Mouse (Mus musculus) bone marrow macrophage, adult 2 months (primary cell): ENCODE measurements around the gene Fgg. TPM values are rescaled to one million over a fixed set of nuclear protein-coding genes. Genes with fewer than 3 reads are reported as not detected.

ENCODE experiments used
- H3K27ac ChIP-seq: 2 replicates; pipeline ENCODE4 v1.5.1; 2012; ENCODE audit warnings: low read depth, low read length; ENCODE audit not compliant: insufficient read depth
- H3K4me1 ChIP-seq: 2 replicates; pipeline ENCODE4 v1.6.1; 2012; ENCODE audit warnings: low read length; ENCODE audit not compliant: control insufficient read depth, insufficient read depth
- H3K4me3 ChIP-seq: 2 replicates; pipeline ENCODE4 v1.5.1; 2012; ENCODE audit warnings: mild to moderate bottlenecking, low read length, moderate library complexity; ENCODE audit not compliant: insufficient read depth
- CTCF ChIP-seq: IDR thresholded peaks from 2 replicates; pipeline ENCODE4 v1.5.1; 2012; ENCODE audit warnings: low read depth, mild to moderate bottlenecking, low read length, moderate library complexity
- POLR2A ChIP-seq: IDR thresholded peaks from 2 replicates; pipeline ENCODE4 v1.6.1; 2012; ENCODE audit warnings: mild to moderate bottlenecking, low read depth, low read length, borderline replicate concordance
- polyA plus RNA-seq: library from polyadenylated mRNA; stranded (reverse); fragments of >200 nt; gene quantifications from 2 replicates; pipeline ENCODE4 v1.2.4, GENCODE M21; 2012; ENCODE audit not compliant: missing spikeins, insufficient read depth, insufficient read length

Fgg gene
- polyA plus RNA-seq, 1 experiment, result not detected

DNA sequence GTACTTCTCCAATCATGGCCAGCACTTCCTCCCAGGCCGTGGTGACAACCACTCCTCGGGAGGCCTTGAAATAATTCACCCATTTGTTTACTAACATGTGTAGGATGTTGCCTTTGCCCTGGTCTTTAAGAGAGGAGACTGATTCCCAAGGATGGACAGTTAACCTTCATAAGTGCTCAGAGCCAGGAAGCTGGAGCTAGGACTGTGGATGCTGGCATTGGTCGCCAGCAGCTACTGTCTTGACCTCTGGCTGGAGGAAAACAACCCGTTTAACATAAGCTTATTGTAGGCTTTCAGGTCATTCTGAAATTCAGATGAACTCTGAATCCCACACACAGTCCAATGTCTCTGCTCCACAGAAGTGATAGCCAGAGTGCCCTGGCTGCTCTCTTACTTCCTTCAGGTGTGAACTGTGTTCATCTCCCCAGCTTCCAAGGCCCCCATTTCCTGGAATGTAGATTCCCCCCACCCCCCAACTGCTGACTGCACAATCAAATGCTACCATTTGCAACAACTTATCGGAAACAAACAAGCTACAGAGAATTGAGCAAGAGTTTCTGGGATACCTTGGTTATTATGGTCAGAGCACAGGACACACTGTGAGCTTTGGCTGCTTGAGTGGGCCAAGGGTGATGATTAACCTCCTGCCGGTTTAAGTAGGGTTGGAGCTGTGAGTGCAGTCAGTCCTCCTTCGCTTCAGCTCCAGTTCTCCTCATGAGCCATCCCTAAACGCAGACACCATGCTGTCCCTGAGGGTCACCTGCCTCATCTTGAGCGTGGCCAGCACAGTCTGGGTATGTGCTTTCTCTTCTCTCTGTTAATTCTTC, 18.2 kb downstream of the Fgg start, which contains the start of gene Fga:
Gene Fga, plus strand, starts transcription at position 602 of the 827 bp plus-strand sequence.
- H3K4me3 ChIP-seq, result no peak within 1 kb of the TSS
- H3K27ac ChIP-seq, result no peak within 1 kb of the TSS
- no peaks in the 10 kb centered on the region for H3K4me1 ChIP-seq
- TF ChIP-seq CTCF (no peak), POLR2A (no peak)

DNA sequence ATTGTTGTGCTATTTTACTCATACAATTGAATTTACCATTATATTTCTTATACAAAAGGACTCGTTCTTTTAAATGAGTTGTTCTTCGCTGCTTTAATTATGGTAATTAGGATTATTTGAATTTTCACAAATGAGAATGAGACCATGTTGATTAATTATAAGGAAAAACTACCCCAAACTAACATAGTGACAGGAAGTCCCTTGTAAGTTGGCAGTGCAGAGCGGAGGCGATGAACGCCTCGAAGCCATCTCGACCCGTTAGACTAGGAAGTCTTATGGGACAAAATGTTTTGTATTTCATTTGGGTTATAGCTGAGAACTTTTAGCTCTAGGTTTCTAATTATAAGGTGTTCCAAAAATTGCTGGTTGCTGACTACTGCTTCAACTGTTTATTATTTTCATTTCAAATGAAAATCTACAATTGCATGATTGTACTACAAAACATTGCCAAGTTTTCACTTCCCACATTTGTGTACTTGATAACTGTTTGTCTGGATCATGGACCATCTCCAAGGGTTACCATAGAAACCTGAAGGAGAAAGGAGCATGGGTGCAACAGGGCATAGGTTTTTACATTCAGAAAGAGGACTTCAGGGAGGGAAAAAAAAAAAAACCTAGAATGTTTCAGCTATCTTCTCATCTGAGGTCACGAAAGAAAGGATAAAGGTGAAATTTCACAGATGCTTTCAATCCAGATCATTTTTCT, 20.2 kb downstream of the Fgg start:
- Histone ChIP-seq H3K4me3 (no peak overlapping the region), H3K27ac (no peak overlapping the region), H3K4me1 (no peaks in the 10 kb centered on the region)
- TF ChIP-seq CTCF (no peak), POLR2A (no peak)

- TF ChIP-seq CTCF (no peak), POLR2A (no peak)
- Histone ChIP-seq H3K4me3 (no peak overlapping the region), H3K4me1 (no peaks in the 10 kb centered on the region), H3K27ac (no peak overlapping the region)
Measured at GRCm38 (mm10) chr3:83030331-83030730, 22.8 kb downstream of the Fgg start.

GRCm38 (mm10) chr3:83032746-83033308, 25.3 kb downstream of the Fgg start:
- no peaks in the 10 kb centered on the region for H3K4me1 ChIP-seq
- no peak overlapping the region for H3K27ac ChIP-seq
- no peak overlapping the region for H3K4me3 ChIP-seq
- TF ChIP-seq CTCF (no peak), POLR2A (no peak)

GRCm38 (mm10) chr3:83033801-83034200, 26.3 kb downstream of the Fgg start:
- no peak for TF ChIP-seq CTCF
- H3K4me3 ChIP-seq, result no peak overlapping the region
- H3K4me1 ChIP-seq, result no peaks in the 10 kb centered on the region
- H3K27ac ChIP-seq, result no peak overlapping the region

GRCm38 (mm10) chr3:83038865-83039264, 31.3 kb downstream of the Fgg start:
- Histone ChIP-seq H3K4me3 (no peak overlapping the region), H3K27ac (no peak overlapping the region), H3K4me1 (no peaks in the 10 kb centered on the region)
- TF ChIP-seq CTCF (no peak), POLR2A (no peak)

DNA sequence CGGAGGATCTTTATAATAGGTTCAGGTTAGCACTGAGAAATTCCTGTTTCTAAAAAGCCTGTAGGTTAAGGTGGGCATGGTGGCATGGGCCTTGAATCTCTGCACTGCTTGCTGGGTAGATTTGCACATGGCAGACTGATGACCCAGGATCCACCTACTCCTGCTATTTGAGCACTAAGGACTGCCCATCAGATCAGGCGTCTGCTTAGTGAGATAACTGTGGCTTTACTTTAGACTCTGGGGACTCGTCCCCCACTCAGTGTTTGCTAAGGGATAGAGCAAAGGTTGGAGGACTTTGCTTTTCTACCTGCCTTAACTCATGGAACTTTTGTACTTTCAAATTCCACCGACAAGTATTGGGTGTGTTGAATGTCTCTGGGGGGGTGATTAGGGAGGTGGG, 32.1 kb downstream of the Fgg start:
- TF ChIP-seq CTCF, result no peak
- TF ChIP-seq POLR2A, result no peak
- Histone ChIP-seq H3K4me3 (no peak overlapping the region), H3K27ac (no peak overlapping the region), H3K4me1 (no peaks in the 10 kb centered on the region)

DNA sequence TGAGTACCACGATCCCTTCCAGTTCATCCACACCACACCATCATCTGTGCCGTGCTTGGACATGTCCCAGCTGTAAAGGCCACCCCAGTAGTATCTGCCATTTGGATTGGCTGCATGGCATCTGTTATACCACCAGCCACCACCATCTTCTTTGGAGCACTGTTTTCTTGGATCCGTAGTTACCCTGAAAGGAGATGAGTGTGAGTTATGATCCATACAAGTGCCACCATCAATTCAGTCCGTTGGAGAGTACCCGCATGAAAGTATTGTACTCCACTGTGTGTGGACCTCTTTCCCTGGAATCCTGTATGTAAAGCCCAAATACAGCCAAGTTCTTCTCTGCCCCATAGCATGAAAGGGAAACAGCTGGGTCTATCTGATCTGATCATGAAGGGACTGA, 34.9 kb downstream of the Fgg start:
- H3K4me3 ChIP-seq, result no peak overlapping the region
- TF ChIP-seq POLR2A (no peak), CTCF (no peak)

GRCm38 (mm10) chr3:83046649-83047048, 39.1 kb downstream of the Fgg start:
- no peak overlapping the region for H3K27ac ChIP-seq
- no peak for TF ChIP-seq POLR2A
- no peak for TF ChIP-seq CTCF
- no peak overlapping the region for H3K4me3 ChIP-seq
- no peaks in the 10 kb centered on the region for H3K4me1 ChIP-seq

More for the DNA sequence above, 34.9 kb downstream of the Fgg start:
- Histone ChIP-seq H3K27ac (no peak overlapping the region), H3K4me1 (no peaks in the 10 kb centered on the region)

GRCm38 (mm10) chr3:83049680-83050079, 42.2 kb downstream of the Fgg start, which contains the start of gene Fgb:
Gene Fgb (minus strand): TSS chr3:83049863.
- H3K4me1 ChIP-seq, result peaks cover 2% of the 10 kb centered on the region; the same call in 1 of the 2 replicates
- no peak for TF ChIP-seq POLR2A
- TF ChIP-seq CTCF, result no peak
- no peak within 1 kb of the TSS for H3K27ac ChIP-seq
- no peak within 1 kb of the TSS for H3K4me3 ChIP-seq
